Mouse (Mus musculus): ENCODE measurements around the gene Edf1.

DNA sequence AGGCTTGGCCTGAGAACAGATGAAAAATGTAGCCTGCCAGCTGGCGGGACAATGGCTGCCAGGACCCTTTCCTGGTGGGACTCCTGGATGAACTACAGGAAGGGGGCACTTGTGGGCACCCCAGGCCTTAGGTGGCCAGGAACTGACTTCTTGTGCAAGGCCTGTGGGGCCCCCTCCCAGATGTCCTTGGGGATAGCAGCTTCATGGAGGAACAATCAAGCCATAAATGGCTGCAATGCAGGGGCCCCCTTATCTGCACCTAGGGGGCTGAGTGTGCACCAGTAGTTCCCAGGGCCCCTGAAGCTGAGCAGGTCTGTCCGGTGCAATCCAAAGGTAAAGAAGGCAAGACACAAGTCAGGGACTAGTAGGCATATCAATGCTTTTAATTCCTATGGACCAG, 15.4 kb downstream of the Edf1 start:
- TF ChIP-seq CTCF (IDR thresholded peaks at IDR 0.05; ENCODE audit: borderline replicate concordance, insufficient read depth, low read length): no peak
- no peak for TF ChIP-seq POLR2A (IDR thresholded peaks at IDR 0.05; ENCODE audit: low read depth, low read length)
